Mouse (Mus musculus) heart, adult 18-20 months (tissue): ENCODE data around the gene Ttc25. TPM values are rescaled to one million over a fixed set of nuclear protein-coding genes. Genes with fewer than 3 reads are reported as not detected.
"Not testable (repeated sequence)": the region's sequence is repeated elsewhere in the genome, so short reads cannot be mapped to it uniquely, and the experiment has no call there.

Experiments
- DNase-seq, 2 experiments: peaks; one replicate each; pipeline ENCODE4 v3.0.0; 2021 to 2022; ENCODE audit warnings: mixed read lengths in 1 of 2
- total RNA-seq, 2 experiments: library from RNA; stranded (reverse); gene quantifications; 2 replicates each; pipeline ENCODE4 v1.2.3; 2021

The Ttc25 gene
- total RNA-seq, 2 experiments from 2014 or later: 0.17 to 0.46 TPM

DNA sequence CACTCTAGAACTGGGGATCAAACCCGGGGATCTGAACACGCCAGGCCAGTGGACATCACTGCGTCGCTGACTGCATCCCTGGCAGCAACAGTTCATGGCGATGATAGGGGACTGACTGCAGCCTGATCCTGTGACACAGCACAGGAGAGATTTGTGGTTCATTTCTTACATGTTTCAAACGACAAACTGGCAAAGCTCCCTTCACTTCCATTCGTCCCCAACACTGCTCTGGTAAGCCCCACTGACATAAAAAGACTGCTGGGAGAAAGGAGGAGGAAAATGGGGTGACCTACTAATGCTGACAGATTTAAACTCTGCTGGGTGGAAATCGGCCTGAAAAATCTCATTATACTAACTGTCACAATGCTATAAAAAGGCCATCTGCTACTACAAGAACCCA, 58.4 kb downstream of the Ttc25 start:
- DNase-seq: no peak

DNA sequence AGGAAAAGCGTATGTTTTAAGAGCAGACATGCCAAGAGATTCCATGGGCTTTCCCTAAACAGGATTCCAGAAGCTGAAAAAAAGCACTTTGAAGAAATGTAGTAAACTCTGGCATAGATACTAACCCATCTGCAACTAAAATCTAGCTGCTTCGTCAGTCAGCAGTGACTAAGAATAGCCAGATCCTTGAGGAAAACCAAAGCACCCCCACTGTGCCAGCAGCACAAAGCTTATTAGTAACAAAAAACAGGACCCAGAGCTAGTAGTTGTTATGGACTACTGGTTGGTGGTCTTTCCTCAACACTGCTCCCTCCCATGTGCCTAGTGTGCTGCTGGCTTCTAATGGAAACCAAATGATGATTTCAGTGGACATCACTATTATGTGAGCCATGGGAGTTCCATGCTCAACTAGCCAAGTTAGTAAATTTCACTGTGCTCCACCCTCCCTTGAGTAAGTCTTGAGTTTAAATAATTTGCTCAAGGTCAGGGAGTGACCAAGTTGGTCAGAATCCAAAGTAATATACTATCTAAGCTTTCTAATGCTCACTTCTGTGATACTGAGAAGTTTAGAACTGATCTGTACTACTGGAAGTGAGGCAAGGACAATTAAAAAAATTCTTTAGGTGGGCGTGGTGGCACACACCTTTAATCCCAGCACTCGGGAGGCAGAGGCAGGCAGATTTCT, 59.1 kb downstream of the Ttc25 start:
- no peak for DNase-seq

DNA sequence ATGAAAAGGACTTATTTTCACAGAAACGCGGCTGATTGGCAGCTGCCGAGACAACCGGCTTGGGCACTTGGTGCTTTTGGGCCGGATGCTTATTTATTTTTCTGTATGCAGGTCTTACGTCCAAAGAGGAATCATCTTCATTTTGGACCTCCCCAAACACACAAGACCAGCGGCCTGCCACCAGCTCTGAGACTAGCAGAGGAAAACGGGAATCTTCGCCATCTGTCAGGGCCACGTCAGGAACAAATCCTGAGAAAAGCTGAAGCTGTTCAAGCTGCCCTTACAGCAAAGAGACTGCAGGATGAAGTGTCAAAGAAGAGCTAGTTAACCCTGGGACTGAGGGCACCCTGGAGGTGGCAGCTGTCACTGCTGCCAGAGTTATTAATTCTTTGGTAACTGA, 60.0 kb downstream of the Ttc25 start:
- no peak for DNase-seq

DNA sequence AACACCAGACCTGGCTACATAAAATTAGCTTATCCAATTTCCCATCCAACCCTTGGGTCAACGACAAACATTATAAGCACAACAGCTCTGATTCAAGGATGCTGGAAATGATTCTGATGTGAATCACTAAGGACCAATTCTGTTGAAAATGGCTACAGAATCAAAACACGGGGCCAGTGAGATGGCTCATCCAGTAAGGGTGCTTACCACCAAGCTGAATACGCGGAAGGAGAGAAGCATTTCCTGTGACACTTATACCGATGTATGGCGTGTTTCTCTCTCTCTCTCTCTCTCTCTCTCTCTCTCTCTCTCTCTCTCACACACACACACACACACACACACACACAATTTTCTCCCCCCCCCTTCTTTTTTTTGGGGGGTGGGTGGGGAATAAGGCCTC, 61.7 kb downstream of the Ttc25 start:
- no peak for DNase-seq

DNA sequence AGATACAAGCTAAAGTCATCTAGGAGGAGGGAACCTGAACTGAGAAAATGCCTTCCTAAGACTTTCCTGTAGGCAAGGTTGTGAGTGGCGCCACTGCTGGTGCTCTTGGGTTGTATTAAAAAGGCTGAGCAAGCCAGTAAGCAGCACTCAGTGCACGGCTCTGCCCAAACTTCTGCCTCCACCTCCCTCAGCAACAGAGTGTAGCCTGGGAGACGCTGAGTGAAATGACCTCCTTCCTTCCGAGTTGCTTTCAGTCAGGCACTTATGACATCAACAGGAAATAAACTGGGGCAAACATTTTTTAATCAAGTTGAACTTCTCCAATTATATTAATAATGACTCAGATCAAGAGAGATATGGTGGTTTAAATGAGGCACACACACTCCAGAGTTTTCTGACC, 63.4 kb downstream of the Ttc25 start:
- peak in 1 of 2 experiments; percentile 26 for DNase-seq

DNA sequence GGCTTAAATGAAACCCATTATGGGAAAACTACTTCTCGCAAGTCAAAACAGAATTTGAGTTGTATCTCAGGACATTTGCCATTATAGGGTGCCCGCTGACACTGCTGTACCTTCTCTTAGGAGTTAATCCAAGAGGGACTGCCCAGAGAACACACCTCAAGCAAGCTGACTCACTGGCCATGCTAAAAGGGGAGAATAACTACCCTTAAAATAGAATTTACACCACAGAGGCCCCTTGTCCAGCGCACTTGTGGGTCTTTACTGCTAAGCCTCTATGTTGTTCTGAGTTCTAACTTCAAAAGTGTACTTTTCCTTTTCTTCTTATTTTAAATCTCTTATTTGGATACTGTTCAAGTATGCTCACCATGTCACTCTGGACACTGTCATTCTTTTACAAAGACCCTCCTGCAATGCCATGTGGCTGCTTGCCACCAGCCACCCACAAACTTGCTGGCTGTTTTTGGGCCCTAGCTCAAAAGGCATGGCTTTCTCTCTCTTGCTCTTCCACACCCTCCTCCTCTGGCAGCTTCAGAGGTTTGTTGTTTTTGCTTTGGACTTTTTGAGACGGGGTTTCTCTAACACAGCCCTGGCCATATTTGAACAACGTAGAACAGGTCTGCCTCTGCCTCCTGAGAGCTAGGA, 64.1 kb downstream of the Ttc25 start:
- DNase-seq: no peak

DNA sequence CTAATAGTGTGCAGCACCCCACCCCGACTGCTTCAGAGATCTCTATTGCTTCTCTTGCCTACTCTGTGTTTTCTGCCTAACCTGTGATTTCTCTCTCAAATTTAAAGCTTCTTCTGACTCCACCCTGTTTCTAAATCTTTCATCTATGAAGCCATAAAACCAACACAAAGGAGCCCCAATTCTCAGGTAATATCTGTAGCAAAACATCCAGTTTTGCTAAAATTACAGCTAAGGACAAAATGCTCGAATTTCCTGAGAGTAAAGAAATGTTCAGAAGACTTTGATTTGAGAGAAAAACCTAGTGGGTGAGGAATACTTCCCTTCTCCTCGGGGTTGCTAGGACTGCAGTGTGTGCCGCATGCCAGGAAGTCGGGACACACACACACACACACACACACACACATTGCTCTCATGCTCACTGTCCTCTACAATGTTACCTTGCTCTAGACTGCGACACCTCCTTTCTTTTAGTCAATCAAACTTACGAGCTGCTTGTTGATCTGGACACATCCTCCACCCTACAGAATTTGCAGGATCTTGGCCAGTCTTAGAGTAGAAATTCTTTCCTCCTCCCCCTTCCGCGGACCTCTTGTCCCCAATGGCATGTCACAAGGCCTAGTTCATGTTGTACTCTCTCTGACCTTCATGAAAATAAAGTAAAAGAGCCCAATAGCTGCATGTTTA, 64.7 kb downstream of the Ttc25 start:
- DNase-seq: peak; percentile 56 to 66

DNA sequence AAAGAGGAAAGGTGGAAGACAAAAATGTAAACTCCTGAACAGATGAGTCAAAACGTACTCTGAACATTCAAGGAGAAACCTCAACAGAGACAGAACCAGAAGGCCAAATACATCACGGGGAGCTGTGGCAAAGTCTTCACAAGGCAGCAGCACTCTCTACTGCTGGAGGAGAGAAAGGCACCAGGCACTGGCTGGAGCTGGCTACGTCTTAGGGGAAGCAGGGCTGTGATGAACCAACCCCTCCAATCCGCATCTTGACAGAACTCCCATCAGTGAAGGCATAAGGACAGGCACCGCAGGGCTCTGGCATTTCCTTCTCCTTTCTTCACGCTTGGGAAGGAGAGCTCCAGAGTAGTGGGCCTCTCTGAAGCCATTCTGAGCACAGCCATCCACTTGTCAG, 66.2 kb downstream of the Ttc25 start:
- DNase-seq: no peak

DNA sequence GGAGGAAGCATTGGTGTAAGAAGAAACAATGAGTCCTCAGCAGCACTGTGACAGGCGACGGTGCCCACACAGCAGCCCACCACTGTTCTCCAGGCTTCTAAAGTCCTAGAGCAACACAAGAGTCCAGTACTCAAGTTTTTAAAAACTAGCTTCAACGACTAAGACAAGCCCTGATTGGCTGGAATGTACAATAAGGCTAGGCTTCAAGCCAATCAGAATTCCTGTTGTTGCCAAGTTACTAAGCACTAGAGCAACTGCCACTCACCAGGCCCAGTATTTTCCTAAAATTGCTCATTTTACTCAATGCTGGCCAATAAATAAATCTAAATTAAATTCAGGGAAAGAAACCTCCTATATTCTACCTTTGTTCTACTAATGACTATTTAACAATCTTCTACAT, 67.8 kb downstream of the Ttc25 start:
- no peak for DNase-seq

DNA sequence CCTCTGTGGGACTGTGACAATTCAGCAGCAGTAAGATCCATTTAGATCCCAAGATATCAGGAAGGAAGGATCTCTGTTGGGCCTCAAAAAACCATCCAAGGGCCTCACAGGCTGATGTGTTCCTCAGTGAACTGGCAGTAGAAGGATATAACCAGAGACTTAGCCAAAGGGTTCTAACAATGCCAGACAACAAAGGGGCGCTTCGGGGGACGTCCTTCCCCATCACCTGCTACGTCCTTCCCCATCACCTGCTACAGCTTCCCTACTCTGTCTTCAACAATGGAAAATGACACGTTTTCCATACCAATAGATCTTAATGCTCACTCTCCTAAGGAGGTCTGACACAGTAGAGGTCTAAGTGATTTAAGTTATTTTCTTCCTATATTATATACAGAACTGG, 70.9 kb downstream of the Ttc25 start:
- no peak for DNase-seq

DNA sequence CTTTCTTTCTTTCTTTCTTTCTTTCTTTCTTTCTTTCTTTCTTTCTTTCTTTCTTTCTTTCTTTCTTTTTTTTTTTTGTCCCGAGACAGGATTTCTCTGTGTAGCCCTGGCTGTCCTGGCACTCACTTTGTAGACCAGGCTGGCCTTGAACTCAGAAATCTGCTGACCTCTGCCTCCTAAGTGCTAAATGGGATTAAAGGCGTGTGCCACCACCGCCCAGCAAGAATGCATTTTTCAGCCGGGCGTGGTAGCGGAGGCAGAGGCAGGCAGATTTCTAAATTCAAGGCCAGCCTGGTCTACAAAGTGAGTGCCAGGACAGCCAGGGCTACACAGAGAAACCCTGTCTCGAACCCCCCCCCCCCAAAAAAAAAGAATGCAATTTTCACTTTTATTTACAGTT, 71.4 kb downstream of the Ttc25 start:
- not testable (repeated sequence) for DNase-seq

DNA sequence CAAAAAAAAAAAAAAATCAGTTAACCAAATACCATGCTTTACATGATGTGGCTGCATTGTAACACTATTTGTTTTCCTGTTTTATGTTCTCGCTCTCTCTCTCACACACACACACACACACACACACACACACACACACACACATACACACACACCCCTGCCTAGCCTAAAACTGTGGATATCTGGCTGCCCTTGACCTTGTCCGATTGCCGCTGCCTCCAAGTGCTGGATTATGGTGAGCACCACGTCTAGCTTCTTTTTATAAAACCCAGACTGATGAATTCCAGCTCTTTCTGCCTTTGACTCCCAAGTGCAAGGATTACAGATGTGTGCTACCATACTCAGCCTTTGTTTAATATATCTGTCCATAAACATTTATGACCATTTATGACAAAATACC, 72.1 kb downstream of the Ttc25 start:
- no peak for DNase-seq

DNA sequence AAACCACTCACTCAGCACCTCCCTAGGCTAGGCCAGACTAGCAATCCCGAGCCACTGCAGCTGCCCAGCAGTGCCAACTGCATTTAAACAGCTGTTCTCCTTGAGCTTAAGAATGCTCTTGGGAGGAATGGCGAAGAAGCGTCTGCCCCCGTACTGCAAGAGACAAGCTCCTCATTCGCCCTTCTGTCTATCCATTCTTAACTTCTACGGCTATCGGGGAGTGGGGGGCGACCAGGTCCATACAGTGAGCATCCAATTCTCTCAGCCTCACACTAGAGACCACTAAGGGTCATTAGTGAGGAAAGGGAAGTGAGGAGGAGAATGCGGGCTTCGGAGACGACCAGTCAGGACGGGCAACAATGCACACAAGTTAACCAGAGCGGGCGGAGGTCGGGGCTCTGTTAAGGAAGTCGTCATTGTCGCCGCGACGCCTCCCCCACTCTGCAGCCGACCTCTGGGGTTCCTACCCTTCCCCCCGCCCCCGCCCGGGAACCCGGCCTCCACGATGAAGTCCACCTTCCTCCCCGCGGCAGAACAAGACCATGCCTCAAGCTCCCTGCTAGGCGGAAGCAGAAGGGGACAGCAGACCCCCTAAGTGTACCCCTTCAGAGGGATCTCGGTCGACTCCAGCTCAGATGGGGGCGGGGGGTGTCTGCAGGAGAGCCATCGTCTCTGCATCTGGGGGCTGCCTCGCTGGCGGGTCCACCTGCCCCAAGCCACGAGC, 73.5 kb downstream of the Ttc25 start, which contains the start of gene Nkiras2:
TSS of gene Nkiras2 (plus strand) at position 484 of the 724 bp plus-strand sequence.
- DNase-seq: peak in 1 of 2 experiments; percentile 66

DNA sequence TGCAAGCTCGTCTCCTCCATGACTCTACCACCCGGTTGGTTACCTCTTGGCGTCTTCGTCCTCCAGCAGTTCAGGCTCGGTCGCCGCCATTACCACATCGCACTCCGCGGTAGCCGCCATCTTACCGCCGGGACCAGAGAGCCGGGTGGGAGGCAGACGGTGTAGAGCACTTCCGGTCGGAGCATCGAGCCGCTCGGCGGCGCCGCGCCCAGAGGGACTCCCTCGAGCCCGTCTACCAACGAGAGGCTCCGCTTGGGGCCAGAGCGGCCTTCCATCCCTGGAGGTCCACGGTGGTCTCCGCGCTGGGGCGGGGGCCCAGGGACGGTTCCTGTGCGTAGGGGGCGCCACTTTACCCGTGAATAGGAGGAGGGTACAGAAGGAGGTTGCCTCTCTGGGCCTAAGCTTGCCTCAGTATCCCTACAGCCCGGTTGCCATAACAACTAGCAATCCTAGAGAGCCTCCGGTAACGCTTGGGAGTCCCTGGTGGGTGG, 74.1 kb downstream of the Ttc25 start:
- DNase-seq: peak; percentile 96 to 97

DNA sequence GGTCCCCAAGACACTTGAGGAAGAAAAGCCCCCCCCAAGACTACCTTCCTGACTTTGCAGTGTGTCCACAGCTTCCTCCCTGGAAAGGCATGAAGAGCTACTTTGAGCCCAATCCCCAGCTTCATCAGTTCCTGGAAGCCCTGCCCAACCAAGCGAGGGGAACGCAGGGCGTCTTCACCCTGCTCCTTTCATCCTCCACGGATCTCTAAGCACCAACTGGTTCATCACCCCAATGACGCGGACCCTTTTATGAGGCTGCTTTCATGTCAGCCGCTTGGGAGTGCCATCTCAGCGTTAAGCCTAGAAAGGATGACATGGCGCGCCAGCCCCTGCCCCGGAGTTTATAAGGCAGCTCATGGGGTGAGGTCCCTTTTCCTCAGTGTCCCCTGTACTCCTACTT, 74.6 kb downstream of the Ttc25 start, which contains the start of gene Dnajc7:
TSS of gene Dnajc7 (minus strand) at position 187 of the 400 bp plus-strand sequence.
- DNase-seq: no peak

Other genes starting within 250 kb of the Ttc25 start
- gene Eif1, start 225.7 kb upstream of the Ttc25 start, total RNA-seq: 1,000 to 10,000 TPM; 1,847 to 1,982 TPM
- not detected for gene Gast, start 211.2 kb upstream of the Ttc25 start, total RNA-seq
- gene Hap1, start 189.5 kb upstream of the Ttc25 start, total RNA-seq: 1 to 10 TPM; 1.8 to 1.9 TPM
- 100 to 1,000 TPM; 208 to 239 TPM for gene Jup, start 147.8 kb upstream of the Ttc25 start, total RNA-seq
- 10 to 100 TPM; 13.2 to 15.2 TPM for gene P3h4, start 130.8 kb upstream of the Ttc25 start, total RNA-seq
- 1 to 10 TPM; 7.2 to 7.4 TPM for gene Fkbp10, start 129.9 kb upstream of the Ttc25 start, total RNA-seq
- gene Nt5c3b, start 103.8 kb upstream of the Ttc25 start, total RNA-seq: 10 to 100 TPM; 17.9 to 24.7 TPM
- under 1 TPM; 0.60 to 0.95 TPM for gene Klhl10, start 103.7 kb upstream of the Ttc25 start, total RNA-seq
- 1 to 10 TPM; 7.2 to 7.7 TPM for gene Klhl11, start 72.9 kb upstream of the Ttc25 start, total RNA-seq
- gene Acly, start 17.6 kb upstream of the Ttc25 start, total RNA-seq: 10 to 100 TPM; 35.6 to 80.9 TPM
- gene Cnp, start 29.3 kb downstream of the Ttc25 start, total RNA-seq: 1 to 10 TPM; 6.1 to 7.7 TPM
- gene Nkiras2, start 73.6 kb downstream of the Ttc25 start, total RNA-seq: 10 to 100 TPM; 48.6 to 50.6 TPM
- gene Dnajc7, start 74.6 kb downstream of the Ttc25 start, total RNA-seq: 100 to 1,000 TPM; 126 to 128 TPM
- under 1 TPM; 0.12 to 0.44 TPM for gene Zfp385c, start 146.8 kb downstream of the Ttc25 start, total RNA-seq
- gene Dhx58, start 158.7 kb downstream of the Ttc25 start, total RNA-seq: 1 to 10 TPM in 1 of 2 experiments, under 1 TPM in 1; 0.60 to 1.0 TPM
- gene Kat2a, start 166.9 kb downstream of the Ttc25 start, total RNA-seq: 10 to 100 TPM; 12.2 to 14.7 TPM
- gene Hspb9, start 168.2 kb downstream of the Ttc25 start, total RNA-seq: not detected
- gene Rab5c, start 192.6 kb downstream of the Ttc25 start, total RNA-seq: 10 to 100 TPM; 53.9 to 59.8 TPM
- not detected for gene Kcnh4, start 214.3 kb downstream of the Ttc25 start, total RNA-seq
- gene Hcrt, start 217.3 kb downstream of the Ttc25 start, total RNA-seq: not detected
- gene Ghdc, start 225.3 kb downstream of the Ttc25 start, total RNA-seq: 10 to 100 TPM in 1 of 2 experiments, 1 to 10 TPM in 1; 9.8 to 13.4 TPM